8 mouse cellular contexts compared by ENCODE assay signal in the genomic region with DNA sequence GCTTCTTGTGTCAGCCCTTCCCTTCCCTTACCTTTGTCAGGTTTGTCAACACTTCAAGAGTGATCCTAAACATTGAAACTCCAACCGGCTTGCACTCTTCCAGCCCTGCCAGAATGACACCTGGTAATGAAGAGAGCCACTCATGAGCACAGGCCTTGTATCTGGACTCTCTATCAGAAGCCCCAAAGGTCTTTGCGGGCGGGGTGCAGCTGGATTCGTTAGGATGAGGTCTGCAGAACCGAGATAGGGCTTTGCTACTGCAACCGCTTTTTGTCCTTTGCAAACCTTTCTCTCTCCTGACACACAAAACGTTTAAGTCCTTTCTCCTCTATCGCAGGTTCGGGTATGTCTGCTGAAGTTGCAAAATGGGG. TPM values are rescaled to one million over a fixed set of nuclear protein-coding genes. Genes with fewer than 3 reads are reported as not detected.
A peak's percentile ranks its signal among the peaks of the same experiment; 100 is the strongest.
DNase-seq lines count a peak whose midpoint lies in the region; ATAC-seq and TF ChIP-seq lines count a peak whose summit lies in the region.

A gene (minus strand): TSS at position 131 of the 371 bp plus-strand sequence.

- H3ac ChIP-seq in myocyte (ENCODE audit: control insufficient read depth, insufficient read length), result no peak within 1 kb of the TSS

- H3K36me3 ChIP-seq in myocyte (ENCODE audit: control insufficient read depth, insufficient read depth), result no peaks in the 10 kb centered on the region

- no peak for TF ChIP-seq POLR2A in myocyte (IDR thresholded peaks at IDR 0.05; ENCODE audit: insufficient read length, low read depth)

- H3K4me3 ChIP-seq in myocyte, result peak within 1 kb of the TSS; percentile 80

- intact Hi-C loops in gastrocnemius, postnatal 36 days (cut with DNase I), result no loop called here
- intact Hi-C loops in left cerebral cortex, postnatal 25 days (cut with DNase I), result loop anchor here (5.0 kb wide), 1 partner anchor 99 kb away; no protein-coding TSS in a partner anchor

- no peaks in the 10 kb centered on the region for H3K27me3 ChIP-seq in myocyte (ENCODE audit: control insufficient read depth, insufficient read depth, insufficient read length)

- H3K79me2 ChIP-seq in myocyte (ENCODE audit: control insufficient read depth, insufficient read depth), result no peaks in the 10 kb centered on the region

- no peak for ATAC-seq in monocyte, adult 5-6 weeks (replicated peaks; ENCODE audit: insufficient number of reproducible peaks, low FRiP score, low TSS enrichment, poor library complexity, severe bottlenecking)

- no peak for DNase-seq in layer of hippocampus, postnatal 14 days (ENCODE audit: low spot score in 2 of 2)
- no peak for DNase-seq in layer of hippocampus, adult 11-12 months (ENCODE audit: low spot score)
- DNase-seq in c-Kit-positive CD71-negative TER-119-negative erythroid progenitor cells, embryonic 14.5 days (ENCODE audit: low read depth), result peak; percentile 50
- DNase-seq in gastrocnemius, postnatal 36 days, result no peak
- DNase-seq in left cerebral cortex, postnatal 25 days (ENCODE audit: low spot score in 2 of 2), result no peak
- no peak for DNase-seq in cerebellum, adult 8-10 months

- peak within 1 kb of the TSS; percentile 97 for H3K4me2 ChIP-seq in myocyte (ENCODE audit: low read depth)

TF ChIP-seq in myocyte, 11 proteins besides CTCF, POLR2A, EP300 and RAD21:
- TF ChIP-seq SRF (IDR thresholded peaks at IDR 0.05; ENCODE audit: control insufficient read depth, insufficient read length, low read depth) (no peak), REST (IDR thresholded peaks at IDR 0.05; ENCODE audit: insufficient read depth, insufficient read length) (no peak), CEBPB (IDR thresholded peaks at IDR 0.05; ENCODE audit: insufficient read depth, poor library complexity, severe bottlenecking) (no peak), MAX (IDR thresholded peaks at IDR 0.05; ENCODE audit: low read depth) (no peak)

RNA-seq across cellular contexts. Expression of the gene that starts here (rescaled TPM):
- 10 to 100 TPM; 14.9 to 15.9 TPM for total RNA-seq in layer of hippocampus, postnatal 14 days (2021)
- total RNA-seq in gastrocnemius, postnatal 36 days (2021), result 10 to 100 TPM; 14.9 to 17.2 TPM
- total RNA-seq in left cerebral cortex, postnatal 25 days (2021), result 10 to 100 TPM; 12.9 to 15.5 TPM
- 21.7 TPM for polyA plus RNA-seq in myocyte (2012; fragmentation: generic; extraction: Trizol)
- total RNA-seq in monocyte, adult 5-6 weeks (2017), result 2.0 to 5.7 TPM in 2 of 3 replicates, not detected in the other
